Mouse (Mus musculus) olfactory bulb, adult 2 months (tissue): ENCODE results near the gene Rpl26.
"Not testable (repeated sequence)": the region's sequence is repeated elsewhere in the genome, so short reads cannot be mapped to it uniquely, and the experiment has no call there.

Experiments used
- CTCF ChIP-seq: fragments of 200-500 bp; IDR thresholded peaks from 2 replicates; pipeline ENCODE4 v1.5.1; 2012; ENCODE audit warnings: low read depth, mild to moderate bottlenecking, low read length, moderate library complexity; ENCODE audit not compliant: insufficient read depth
- POLR2A ChIP-seq: fragments of 200-500 bp; IDR thresholded peaks from 2 replicates; pipeline ENCODE4 v1.6.1; 2012; ENCODE audit warnings: mild to moderate bottlenecking, low read depth, low read length, moderate library complexity; ENCODE audit not compliant: insufficient read depth

GRCm38 (mm10) chr11:68936951-68937350, 35.6 kb downstream of the Rpl26 start:
- not testable (repeated sequence) for TF ChIP-seq CTCF, POLR2A
